Mouse (Mus musculus) liver, adult 2 months (tissue): ENCODE measurements at regions not wholly inside any gene's neighbourhood (a gene's known extent, or its start where the extent isn't known, plus 50 kb on each side); places are given as distances from the start of the nearest gene placed in this dataset.
A peak's percentile ranks its signal among the peaks of the same experiment; 100 is the strongest.

Experiments
- CTCF ChIP-seq: fragments of 200-500 bp; IDR thresholded peaks from 2 replicates; pipeline ENCODE4 v1.5.1; 2011; ENCODE audit warnings: low read depth, low read length, control low read depth
- POLR2A ChIP-seq: fragments of 200-500 bp; IDR thresholded peaks from 2 replicates; pipeline ENCODE4 v1.6.1; 2011; ENCODE audit warnings: low read length, control low read depth; ENCODE audit not compliant: insufficient read depth; ENCODE audit errors: extremely low read depth

- TF ChIP-seq CTCF (peak; percentile 92), POLR2A (no peak)
These were observed 1724.3 kb upstream of the Gm7489 start for GRCm38 (mm10) chr15:52160181-52161088.
